In genomic region chr12:78903313-78903712, GRCm38 (mm10) we compare ENCODE assay signal across 24 mouse cellular contexts. TPM values are rescaled to one million over a fixed set of nuclear protein-coding genes. Genes with fewer than 3 reads are reported as not detected.
"Had no signal": no experiment of that assay in that cellular context is flagged by ENCODE, and none has a peak within 500 bp of the region (broad histone marks: within the 10 kb centered on the region; RNA-seq: fewer than 3 reads in every experiment).

No protein-coding gene starts in this region.

- ATAC-seq: hindbrain, embryonic 16.5 days; inflammation-experienced regulatory T-cells, adult 6 months; intestine, embryonic 15.5 days; intestine, postnatal 0 days had no signal

- H3K36me3 ChIP-seq: heart, embryonic 12.5 days; heart, embryonic 15.5 days; hindbrain, embryonic 10.5 days; hindbrain, embryonic 12.5 days; intestine, embryonic 15.5 days; limb, embryonic 10.5 days; limb, embryonic 12.5 days had no signal

- DNase-seq: gastrocnemius, adult 2 months; gastrocnemius, postnatal 10 days; gastrocnemius, postnatal 25 days; heart, postnatal 14 days; heart, postnatal 36 days; kidney, adult 18-20 months; kidney, adult 8-10 months; kidney, postnatal 10 days; kidney, postnatal 25 days; kidney, postnatal 4 days had no signal

- H3K27ac ChIP-seq: gastrocnemius, adult 2 months; heart, embryonic 15.5 days; hindbrain, embryonic 10.5 days; hindbrain, embryonic 12.5 days; hindbrain, embryonic 14.5 days; intestine, embryonic 15.5 days; layer of hippocampus, adult 2 months; left cerebral cortex, adult 2 months; limb, embryonic 10.5 days; limb, embryonic 12.5 days had no signal

- H3K27me3 ChIP-seq: intestine, embryonic 15.5 days had no signal

- H3K4me2 ChIP-seq: heart, embryonic 12.5 days; heart, embryonic 15.5 days; hindbrain, embryonic 12.5 days; hindbrain, embryonic 14.5 days; intestine, embryonic 15.5 days; limb, embryonic 12.5 days had no signal

- H3K9me3 ChIP-seq: heart, embryonic 12.5 days; heart, embryonic 15.5 days; hindbrain, embryonic 10.5 days; hindbrain, embryonic 12.5 days; intestine, embryonic 15.5 days; limb, embryonic 10.5 days; limb, embryonic 12.5 days had no signal

- H3K4me3 ChIP-seq: gastrocnemius, adult 2 months; heart, embryonic 12.5 days; heart, embryonic 15.5 days; hindbrain, embryonic 10.5 days; hindbrain, embryonic 12.5 days; intestine, embryonic 15.5 days; layer of hippocampus, adult 2 months; left cerebral cortex, adult 2 months; limb, embryonic 10.5 days; limb, embryonic 12.5 days had no signal

- H3K9ac ChIP-seq: heart, embryonic 12.5 days; heart, embryonic 15.5 days; hindbrain, embryonic 12.5 days; hindbrain, embryonic 14.5 days; intestine, embryonic 15.5 days; limb, embryonic 12.5 days had no signal

RNA-seq across cellular contexts. Expression of gene Plek2, which starts 3.5 kb away (rescaled TPM):
- total RNA-seq: left cerebral cortex, postnatal 36 days had no signal
